Mouse (Mus musculus) CD4-positive, CD25-positive, alpha-beta regulatory T cell, adult 2 months (primary cell): ENCODE results near the gene Bloc1s6.

Experiments used
- DNase-seq: peaks from one replicate; pipeline ENCODE4 v3.0.0-alpha.2; 2012; ENCODE audit warnings: low read depth, low spot score

The Bloc1s6 gene

DNA sequence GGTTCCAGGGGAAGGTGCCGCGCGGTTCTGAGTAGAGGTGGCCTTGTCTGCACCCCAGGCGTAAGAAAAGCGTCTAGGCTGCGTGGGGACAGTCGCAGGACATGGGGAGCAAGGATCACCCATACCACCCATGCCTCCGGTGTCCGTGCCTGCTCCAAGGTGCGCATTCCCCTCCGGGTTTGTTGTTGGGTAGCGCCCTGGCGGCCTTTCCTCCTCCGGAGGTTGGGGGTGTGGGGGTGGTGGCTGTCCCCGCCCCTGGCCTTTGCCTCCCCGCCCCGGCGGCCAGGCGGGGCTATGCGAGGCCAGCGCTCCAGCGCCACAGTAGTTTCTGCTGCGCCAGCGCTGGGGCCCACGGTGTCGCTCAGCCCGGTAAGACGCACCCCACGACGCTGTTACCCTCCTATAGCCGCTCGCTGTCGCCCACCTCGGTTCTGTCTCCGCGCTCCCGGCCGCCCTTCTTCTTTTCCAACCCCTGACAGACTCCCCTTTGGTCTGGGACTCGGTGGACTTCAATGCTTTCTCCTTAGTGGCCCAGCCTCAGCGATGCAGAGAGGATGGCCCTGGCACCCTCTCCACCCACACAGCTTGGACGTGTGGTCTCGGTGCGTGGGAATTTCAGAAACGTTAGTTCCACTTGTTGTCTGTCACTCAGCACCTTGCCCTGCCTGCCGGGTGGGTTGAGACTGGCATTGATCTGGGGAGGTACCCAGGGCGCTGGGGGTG is 26.9 kb downstream of the Bloc1s6 start, which contains the start of gene Sqor:
Sqor (plus strand) TSS at position 167 of the 723 bp plus-strand sequence.
- peak; percentile 82 for DNase-seq

DNA sequence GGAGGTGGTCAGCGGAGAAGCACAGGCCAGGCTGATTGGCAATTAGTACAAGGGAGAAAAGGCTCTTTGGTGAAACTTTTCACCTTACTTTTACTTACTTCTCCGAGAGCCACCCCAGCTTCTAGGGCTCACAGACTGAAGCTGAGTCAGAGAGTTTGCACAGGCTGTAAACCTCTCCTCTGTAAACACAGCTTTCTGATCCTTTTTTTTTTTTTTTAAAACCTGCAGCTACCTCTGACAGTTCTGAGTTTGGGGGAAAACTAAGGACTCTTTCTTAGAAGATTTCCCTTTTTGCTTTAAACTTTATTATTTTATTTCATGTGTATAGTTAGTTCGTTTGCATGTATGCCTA is 27.5 kb downstream of the Bloc1s6 start:
- DNase-seq, result no peak

- DNase-seq, result no peak
Observed at GRCm38 (mm10) chr2:122771002-122771401, 32.7 kb downstream of the Bloc1s6 start.

GRCm38 (mm10) chr2:122772899-122773298 is 34.6 kb downstream of the Bloc1s6 start:
- no peak for DNase-seq

DNA sequence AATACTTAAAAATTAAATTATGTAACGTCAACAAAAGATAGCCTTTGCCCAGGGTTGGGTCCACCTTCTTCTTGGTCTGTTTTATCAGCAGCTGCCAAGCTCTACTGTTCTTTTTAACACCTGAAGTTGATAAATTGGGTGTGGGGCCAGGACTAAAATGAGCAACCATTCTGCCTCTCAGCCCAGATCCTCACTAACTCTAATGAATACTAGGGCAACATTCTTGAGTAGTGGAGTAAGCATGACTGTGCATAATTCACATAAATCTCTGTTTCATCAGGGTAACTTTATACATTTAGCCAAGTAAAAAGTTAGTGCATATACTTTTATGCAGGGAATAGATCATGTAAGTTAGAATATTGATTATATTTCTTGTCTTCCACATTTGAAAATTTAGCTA is 37.2 kb downstream of the Bloc1s6 start:
- DNase-seq, result no peak

DNA sequence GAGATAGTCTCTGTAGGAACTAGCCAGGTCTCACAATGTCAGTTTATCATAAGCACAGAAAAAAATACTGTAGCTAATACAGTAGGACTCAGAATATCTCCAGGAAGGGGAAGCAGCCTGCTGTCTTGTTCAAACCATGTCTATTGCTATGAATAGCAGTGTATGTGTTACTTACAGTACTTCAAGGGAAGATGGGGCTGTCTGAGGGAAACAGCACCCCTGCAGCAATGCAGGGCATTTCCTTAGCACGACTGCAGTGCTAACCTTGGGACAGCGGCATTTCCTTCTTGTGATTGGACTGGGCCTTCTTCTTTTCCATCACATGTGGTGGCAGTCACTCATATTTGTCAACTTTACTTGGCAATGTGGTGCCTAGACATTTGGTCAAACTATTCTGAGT is 38.5 kb downstream of the Bloc1s6 start:
- DNase-seq, result no peak

DNA sequence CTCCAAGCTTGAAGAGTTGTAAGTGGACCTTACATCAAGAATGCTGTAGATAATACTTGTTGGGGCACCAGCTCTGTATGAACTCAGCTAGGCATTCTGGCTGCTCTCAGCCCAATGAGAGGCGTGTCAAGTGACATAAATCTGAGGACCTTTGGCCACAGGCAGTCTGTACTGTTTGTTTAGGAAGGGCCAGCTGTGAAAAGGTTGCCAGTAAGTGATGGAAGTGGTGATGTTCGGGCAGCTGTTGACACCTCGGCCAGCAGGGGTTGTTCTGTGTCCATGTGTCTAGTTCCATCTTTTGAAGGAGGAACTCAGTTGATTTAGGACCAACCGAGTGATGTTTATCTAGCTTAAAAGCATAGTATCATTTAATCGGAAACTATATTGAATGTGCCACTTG is 41.7 kb downstream of the Bloc1s6 start:
- no peak for DNase-seq

- no peak for DNase-seq
Observed at GRCm38 (mm10) chr2:122780447-122780846, 42.1 kb downstream of the Bloc1s6 start.

DNA sequence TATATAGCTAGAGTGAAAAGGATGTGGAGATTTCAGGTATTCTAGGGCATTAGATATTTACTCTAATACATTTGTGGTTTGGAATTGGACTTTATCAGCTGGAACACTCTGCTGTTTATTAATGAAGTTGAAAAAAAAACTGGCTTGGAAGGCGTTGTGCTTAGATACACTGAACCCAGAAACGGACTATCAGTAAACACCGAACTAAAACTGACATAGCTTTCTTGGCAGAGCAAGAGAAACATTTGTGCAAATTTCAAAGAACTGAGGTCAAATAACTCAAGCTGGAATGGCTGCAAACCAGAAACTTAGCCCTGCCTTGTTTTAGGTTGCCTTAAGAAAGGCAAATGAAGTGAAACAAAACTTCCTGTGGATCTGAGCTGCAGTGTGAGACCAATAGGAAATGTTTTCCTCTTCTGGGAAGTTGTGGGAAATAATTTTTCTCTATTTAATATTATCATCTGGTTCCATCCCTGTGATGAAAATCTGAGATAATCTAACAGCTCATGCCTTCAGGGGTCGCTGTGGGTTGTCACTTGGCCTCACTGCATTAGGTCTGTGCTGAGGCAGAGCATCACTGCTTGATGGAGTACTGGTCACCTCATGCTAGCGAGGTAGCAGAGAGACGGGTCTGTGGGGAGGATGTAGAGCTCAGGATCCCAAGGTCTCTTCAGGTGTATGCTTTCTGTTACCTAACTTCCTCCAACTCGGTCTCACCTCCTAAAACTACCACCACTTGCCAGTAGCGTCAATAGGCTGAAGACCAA is 43.5 kb downstream of the Bloc1s6 start:
- DNase-seq, result no peak

GRCm38 (mm10) chr2:122783730-122784129 is 45.4 kb downstream of the Bloc1s6 start:
- DNase-seq, result no peak

DNA sequence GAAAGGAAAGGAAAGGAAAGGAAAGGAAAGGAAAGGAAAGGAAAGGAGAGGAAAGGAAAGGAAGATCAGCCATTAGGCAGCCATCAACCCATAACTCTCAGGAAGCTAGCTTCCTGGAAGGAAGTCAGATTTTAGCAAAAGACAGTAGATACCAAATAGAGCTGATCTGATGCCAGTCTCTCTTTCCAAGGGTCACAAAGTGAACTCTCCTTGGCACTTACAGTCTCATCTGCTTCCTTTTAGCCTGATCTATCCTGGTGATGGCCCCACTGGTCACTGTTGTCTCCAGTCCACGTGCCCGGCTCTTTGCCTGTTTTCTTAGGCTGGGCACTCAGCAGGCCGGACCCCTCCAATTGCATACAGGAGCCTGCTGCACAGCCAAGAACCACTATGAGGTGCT is 46.4 kb downstream of the Bloc1s6 start:
- no peak for DNase-seq

DNA sequence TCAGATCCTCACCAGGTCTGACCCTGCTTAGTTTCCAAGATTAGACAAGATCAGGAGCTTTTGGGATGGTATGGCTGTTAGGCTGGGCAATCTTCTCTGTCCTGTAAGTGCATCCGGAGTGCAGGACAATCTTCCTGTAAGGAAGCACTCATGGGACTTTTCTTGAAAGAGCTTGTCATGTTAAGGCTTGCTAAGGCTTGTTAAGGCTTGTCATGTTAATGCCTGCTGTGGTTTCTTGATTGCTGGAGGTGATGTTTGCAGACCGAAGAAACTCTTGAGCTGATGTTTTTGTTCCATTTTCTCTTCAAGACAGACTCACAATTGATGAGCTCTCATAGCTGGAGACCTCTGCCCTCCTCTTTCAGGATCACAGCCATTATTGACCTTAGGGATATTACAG is 47.9 kb downstream of the Bloc1s6 start:
- DNase-seq, result no peak

DNA sequence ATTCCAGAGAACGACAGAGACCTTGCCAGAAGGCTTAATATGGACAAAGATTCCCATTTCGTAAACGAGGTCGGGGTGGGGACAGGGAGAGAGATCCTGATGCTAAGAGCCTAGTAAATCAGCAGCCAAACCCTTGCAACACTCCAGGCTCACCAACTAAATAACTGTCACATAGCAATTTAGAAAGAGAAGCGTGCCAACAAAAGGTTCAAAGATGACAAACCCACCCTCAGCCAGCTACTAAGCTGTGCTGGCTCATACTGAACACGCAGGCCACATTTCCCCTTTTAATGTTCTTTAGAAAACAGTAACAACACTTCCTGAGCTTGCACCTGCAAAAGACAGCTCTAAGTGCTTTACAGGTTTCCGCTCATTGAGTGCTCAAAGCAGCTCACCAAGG is 51.0 kb downstream of the Bloc1s6 start:
- DNase-seq, result peak; percentile 6

DNA sequence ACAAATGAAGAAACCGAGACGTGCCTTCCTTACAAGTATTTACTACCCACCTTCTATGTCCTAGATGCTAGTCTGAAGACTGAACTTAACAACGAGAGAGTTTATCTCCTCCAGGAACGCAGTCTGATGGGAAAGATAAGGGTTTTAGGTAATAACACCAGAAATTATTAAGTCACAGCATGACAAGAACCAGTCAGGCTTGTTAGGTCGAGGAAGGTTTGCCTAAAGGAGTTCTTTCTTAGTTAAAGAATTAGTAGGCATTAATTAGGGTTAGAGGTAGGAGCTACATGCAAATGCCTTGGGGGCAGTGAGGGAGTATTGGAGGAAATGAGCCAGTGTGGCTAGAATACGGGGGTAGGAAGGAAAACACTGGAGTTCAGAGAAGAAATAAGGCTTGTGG is 51.4 kb downstream of the Bloc1s6 start:
- DNase-seq, result no peak
